Mouse (Mus musculus) cerebellum, adult 11-12 months (tissue): ENCODE measurements at regions not wholly inside any gene's neighbourhood (a gene's known extent, or its start where the extent isn't known, plus 50 kb on each side); places are given as distances from the start of the nearest gene placed in this dataset.

Experiments used
- DNase-seq: peaks from one replicate; pipeline ENCODE4 v3.0.0; 2022

- no peak for DNase-seq
Measured at GRCm38 (mm10) chr5:118815783-118816182, 255.3 kb downstream of the Med13l start.

- DNase-seq = no peak
Measured at GRCm38 (mm10) chr5:118818294-118818693, 257.8 kb downstream of the Med13l start.

GRCm38 (mm10) chr5:118824791-118825190 lies 264.3 kb downstream of the Med13l start:
- DNase-seq = no peak

GRCm38 (mm10) chr5:118829031-118829698 lies 268.7 kb downstream of the Med13l start:
- DNase-seq = no peak

- DNase-seq = no peak
Measured at GRCm38 (mm10) chr5:118832701-118833100, 272.2 kb downstream of the Med13l start.

DNA sequence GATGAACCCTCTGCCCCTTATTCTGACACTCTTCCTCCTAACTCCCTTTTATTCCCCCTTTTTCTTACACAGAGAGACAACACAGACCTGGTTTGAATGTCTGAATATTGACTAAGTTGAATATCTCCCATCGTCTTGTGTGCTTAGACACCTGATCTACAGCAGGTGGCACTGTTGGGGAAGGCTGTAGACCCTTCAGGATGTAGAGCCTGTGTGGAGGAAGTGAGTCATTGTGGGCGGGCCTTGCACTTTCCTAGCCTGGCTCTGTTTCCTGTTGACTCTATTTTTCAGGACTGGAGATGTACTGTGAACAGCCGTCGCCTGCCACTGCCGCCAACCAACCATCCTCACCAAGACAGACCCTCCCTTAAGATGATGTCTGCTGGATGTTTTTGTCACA lies 273.6 kb downstream of the Med13l start:
- no peak for DNase-seq

- no peak for DNase-seq
Measured at GRCm38 (mm10) chr5:118837001-118837400, 276.5 kb downstream of the Med13l start.

DNA sequence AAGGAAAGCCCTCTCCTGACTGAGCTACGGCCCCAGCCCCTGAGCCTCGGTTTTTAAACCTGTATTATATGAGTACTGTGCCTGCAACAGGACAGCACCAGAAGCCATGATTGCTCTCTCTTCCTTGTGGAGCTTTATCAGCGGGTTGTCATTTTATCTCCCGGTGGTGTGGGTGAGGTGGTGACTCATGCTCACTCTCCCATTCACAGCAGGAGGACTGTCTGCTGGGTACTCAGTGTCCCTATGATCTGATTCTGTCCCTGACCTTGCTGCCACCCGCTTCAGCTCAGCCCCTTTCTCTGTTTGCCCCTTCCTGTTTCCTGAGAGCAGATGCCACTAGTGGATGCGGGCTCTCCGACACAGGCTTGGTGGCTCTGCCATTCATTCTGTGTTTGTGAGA lies 277.9 kb downstream of the Med13l start:
- no peak for DNase-seq

GRCm38 (mm10) chr5:118839916-118840315 lies 279.4 kb downstream of the Med13l start:
- no peak for DNase-seq

DNA sequence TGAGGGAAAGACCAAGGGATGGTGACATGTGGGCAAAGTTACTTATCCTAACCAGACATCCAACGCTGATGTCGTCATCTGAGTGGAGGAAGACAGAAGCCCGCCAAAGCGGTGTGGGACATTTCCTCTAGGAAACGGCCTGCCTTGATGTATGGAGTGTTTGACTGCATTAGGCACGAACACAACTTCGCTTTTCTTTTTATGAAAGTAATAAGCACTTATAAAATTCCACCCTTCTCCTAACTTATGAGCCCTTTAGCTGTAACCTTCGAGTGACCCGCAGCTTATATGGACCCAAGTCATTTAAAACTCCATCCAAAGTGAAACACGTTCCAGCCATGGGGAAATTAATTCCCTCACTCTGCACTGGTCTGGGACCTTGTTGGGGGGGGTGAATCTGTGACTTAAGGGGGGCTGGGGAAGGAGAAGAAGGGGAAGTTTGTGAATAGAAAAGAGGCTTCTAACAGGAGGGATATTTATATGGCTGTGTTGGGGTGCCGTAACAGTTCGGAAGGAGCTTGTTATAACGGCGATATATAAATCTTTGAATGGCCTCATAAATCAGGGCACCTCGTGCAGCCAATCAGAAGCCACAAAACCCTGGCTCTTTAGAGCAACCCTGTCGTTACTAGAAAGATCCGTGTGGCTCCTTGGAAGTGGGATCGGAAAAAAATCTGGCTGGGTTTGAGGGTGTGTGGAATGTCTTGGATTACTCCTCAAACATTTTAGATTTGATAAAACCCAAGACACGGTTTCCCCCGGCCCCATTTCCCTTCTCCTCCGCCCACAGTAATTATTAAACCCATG lies 280.9 kb downstream of the Med13l start:
- DNase-seq = no peak

DNA sequence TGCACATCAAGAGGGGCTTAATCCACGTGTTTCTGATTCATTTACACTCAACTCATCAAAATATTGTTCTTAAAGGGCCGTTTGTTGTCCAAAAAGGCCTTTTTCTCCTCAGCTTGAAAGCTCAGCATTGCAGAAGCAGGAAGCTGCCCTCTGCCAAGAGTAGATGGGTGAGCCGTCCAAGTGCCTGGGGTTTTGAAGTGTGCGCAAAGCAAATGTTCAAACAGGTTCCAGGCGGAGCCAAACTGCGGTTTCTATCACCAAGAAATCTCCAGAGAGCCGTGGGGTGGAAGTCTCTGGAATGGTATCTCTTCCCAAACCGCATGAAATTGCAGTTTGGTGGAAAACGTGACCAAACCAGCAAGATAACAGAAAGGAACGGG lies 281.5 kb downstream of the Med13l start:
- no peak for DNase-seq

DNA sequence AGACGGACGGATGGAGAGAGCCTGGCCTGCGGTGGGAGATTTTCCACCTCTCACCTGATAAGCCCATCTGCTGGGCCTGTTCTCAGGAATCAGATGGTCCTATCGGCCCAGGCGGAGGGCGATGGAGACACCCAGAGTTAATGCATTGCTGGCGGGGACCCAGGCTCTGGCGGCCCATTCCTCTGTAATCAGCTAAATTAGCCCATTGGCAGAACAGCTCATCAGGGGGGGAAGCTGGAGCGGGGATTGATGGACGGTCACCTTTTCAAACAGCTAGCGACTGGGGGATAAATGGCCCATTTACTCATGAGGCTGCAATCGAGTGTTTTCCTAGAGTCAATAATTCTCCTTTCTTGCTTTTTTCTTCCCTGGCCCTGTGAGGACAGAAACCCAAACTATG lies 296.5 kb downstream of the Med13l start:
- no peak for DNase-seq

DNA sequence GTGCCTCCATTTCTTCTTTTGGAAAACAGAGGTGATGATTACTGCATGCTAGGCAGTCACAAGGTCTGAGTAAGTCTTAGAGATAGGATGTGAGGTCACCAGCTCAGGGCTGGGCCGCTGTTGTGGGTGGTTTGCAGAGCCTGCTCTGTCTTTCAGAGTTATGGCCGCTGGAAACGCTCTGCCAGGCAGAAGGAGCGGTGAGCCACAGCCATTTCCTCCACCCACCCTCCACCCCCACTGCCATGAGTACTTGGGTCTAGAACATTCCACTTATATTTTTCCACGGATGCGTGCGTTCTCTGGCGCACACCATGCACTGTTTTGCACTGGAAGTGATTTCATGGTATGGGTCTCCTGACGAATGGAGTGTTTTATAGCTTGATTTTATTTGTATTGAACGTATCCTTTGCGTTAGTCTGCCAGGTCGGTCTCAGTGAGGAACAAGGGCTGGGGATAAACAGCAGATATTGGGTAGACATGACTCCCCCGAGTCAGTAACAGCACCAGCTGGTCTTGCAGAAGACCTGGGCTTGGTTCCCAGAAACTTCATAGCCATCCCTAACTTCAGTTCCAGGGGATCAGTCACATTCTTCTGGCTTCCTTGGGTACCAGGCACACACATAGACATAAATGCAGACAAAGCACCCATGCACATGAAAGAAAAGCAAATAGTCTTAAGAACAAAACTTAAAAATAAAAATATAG lies 300.8 kb downstream of the Med13l start:
- no peak for DNase-seq

DNA sequence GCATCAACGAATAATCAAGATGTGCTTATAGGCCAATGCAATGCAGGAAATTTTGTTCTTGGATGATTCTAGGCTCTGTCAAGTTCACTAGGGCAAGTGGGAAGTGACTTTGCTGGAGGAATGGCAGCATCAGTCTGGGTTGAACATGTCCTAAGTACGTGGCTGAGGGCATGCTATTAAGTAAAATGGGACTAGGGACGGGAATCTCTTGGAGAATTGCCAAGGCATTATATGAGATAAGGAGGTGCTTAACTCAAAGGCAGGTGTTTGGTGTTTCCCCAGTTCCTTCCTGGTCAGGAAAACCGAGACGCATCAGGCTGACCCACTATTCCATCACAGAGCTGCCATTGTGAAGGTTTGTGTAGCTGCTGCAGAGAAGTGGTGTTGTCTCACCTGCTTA lies 307.0 kb downstream of the Med13l start:
- no peak for DNase-seq

GRCm38 (mm10) chr5:118869330-118869729 lies 308.9 kb downstream of the Med13l start:
- DNase-seq = no peak

GRCm38 (mm10) chr5:118873871-118874270 lies 313.4 kb downstream of the Med13l start:
- no peak for DNase-seq

GRCm38 (mm10) chr5:118875096-118875637 lies 314.7 kb downstream of the Med13l start:
- DNase-seq = no peak

DNA sequence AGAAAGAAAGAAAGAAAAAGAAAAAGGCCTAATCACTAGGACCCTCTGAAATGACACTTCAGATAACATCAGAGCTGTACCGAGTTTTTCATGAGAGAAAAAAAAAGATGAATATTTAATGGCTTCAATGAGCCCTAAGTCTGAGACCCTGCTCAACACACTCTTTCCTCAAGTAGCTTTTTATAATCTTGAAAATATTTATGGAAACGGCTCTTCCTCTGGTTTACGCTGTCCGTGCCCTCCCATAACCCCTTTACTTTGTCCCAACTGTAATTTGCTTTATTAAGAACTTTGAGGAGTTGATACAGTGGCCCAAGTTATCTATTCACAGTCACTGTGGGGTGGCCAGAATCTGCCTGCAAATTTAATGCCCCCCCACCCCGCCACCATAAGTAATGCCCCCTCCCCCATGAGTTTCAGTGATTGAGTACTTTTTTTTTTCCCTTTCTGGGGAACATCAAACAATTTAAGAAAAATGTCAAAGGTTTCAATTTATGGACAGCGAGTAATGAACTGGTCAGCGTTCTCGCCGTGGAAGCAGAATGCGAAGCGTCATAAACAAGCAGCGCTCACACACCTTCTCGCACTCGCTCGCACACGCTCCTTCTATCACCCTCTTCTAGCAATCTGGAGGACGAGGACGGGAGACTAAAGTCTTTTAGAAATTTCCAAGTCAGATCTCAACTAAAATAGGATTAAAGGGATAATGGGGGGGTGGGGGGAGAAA lies 316.3 kb downstream of the Med13l start:
- no peak for DNase-seq

GRCm38 (mm10) chr5:118877313-118877669 lies 316.8 kb downstream of the Med13l start:
- DNase-seq = no peak

DNA sequence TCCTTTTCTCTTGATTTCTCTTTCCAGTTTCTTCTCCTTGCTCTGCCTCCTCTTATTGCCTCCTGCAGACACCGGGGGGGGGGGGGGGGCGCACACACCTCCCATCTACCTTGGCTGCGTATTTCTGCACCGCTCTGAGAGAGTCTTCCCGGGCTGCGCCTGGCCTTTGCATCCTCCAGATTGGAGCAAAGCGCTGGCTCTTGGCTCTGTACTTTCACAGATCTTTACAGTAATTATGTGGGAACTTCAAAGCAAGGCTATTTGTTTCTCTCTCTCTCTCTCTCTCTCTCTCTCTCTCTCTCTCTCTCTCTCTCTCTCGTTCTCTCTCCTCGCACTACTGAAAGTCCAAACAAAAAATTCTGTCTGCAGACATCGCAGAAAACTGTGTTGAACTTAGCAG lies 317.4 kb downstream of the Med13l start:
- DNase-seq = no peak

DNA sequence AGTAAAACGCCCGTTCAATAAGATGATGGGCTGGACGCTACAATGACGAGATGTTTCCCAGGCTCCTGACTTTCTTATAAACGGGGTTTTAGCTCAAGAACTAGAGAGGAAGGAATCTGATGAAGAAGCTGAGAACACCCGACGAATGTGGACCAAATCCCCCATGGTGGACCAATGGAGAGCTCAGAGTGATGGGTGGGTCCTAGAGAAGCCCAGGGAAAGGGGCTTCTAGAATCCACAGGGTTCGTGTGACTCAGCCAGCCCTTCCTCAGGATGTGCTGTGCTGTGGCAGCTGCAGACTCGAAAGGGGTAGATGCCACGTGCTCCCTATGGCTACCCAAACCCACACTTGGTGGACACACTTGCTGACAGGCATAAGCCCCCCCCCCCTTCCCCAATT lies 318.2 kb downstream of the Med13l start:
- DNase-seq = no peak

DNA sequence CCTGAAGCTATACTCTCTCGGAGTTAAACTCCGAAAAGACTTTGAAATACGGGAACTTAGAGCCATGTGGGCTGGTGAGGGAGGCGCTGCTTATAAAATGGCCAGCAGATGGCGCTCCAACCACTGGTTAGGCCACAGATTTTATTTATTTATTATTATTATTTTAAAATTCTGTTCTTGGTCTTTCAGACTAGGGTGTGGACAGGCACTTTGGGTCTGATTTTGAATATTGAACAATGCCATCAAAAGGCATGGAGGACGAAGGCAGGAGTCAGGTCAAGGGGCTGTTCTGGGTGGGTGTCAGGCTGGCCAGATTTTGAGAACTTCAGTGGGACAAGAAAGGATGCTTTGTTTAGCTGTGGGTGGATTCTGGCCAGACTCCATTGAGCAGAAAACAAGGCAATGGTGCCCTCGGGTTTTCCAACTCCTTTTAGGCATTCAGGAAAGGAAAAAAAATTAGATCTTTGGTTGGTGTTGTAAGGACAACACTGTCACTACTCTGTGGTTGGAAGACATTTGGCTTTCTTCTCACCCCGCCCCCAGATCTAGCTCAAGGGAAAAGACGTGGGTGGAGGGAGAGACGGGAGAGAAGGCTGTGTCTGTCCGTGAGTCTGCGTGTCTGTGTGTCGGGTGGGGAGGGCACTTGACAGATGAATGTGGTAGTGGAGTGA lies 319.5 kb downstream of the Med13l start:
- peak; percentile 10 for DNase-seq
